Mouse (Mus musculus) lung, embryonic 14.5 days (tissue): ENCODE results near the gene Oser1. TPM values are rescaled to one million over a fixed set of nuclear protein-coding genes. Genes with fewer than 3 reads are reported as not detected.

Experiments used
- ATAC-seq: fragments of 200-750 bp; cut with Nextera tagmentation; 2 replicates; pipeline ENCODE4 v1.8.0; 2017; ENCODE audit warnings: mild to moderate bottlenecking, moderate TSS enrichment, moderate library complexity; ENCODE audit not compliant: insufficient read depth
- DNase-seq: peaks from one replicate; pipeline ENCODE4 v3.0.0-alpha.2; 2015
- H3K27ac ChIP-seq: fragments of 300-500 bp; sonication (generic); 2 replicates; pipeline ENCODE4 v1.5.1; 2014; ENCODE audit warnings: low read depth, mild to moderate bottlenecking, moderate library complexity
- H3K27me3 ChIP-seq: fragments of 300-500 bp; sonication (generic); 2 replicates; pipeline ENCODE4 v1.6.1; 2014; ENCODE audit warnings: low read length, control low read depth; ENCODE audit not compliant: insufficient read depth
- H3K36me3 ChIP-seq: fragments of 300-500 bp; sonication (generic); 2 replicates; pipeline ENCODE4 v1.6.1; 2014; ENCODE audit warnings: control low read depth; ENCODE audit not compliant: insufficient read depth
- H3K4me1 ChIP-seq: fragments of 300-500 bp; sonication (generic); 2 replicates; pipeline ENCODE4 v1.6.1; 2014; ENCODE audit warnings: antibody characterized with exemption, control low read depth; ENCODE audit not compliant: insufficient read depth
- H3K4me2 ChIP-seq: fragments of 300-500 bp; sonication (generic); 2 replicates; pipeline ENCODE4 v1.6.1; 2014; ENCODE audit warnings: mild to moderate bottlenecking
- H3K4me3 ChIP-seq: fragments of 300-500 bp; sonication (generic); 2 replicates; pipeline ENCODE4 v1.5.1; 2014; ENCODE audit warnings: low read depth, low read length
- H3K9ac ChIP-seq: fragments of 300-500 bp; sonication (generic); 2 replicates; pipeline ENCODE4 v1.6.1; 2014
- H3K9me3 ChIP-seq: fragments of 300-500 bp; sonication (generic); 2 replicates; pipeline ENCODE4 v1.6.1; 2016; ENCODE audit warnings: low read depth, low read length, control low read depth
- CTCF ChIP-seq: IDR thresholded peaks from 2 replicates; pipeline ENCODE4 v1.5.1; 2016; ENCODE audit warnings: antibody characterized with exemption, low read depth
- WGBS: fragments of 180-500 bp; shearing (Covaris S2); extraction: QIAGEN DNeasy Blood & Tissue Kit; methylation state at CpG from one replicate; pipeline ENCODE4 v1.1.7; 2014; 5-methylcytosine and 5-hydroxymethylcytosine counted together
- polyA plus RNA-seq: library from polyadenylated mRNA; unstranded; fragments of >200 nt; fragmentation: Nextera tagmentation; extraction: Ambion mirVana; gene quantifications from 2 replicates; pipeline ENCODE4 v1.2.1, GENCODE M21; 2014

Gene Oser1
- polyA plus RNA-seq, 1 experiment from 2014 or later = 90.7 TPM

DNA sequence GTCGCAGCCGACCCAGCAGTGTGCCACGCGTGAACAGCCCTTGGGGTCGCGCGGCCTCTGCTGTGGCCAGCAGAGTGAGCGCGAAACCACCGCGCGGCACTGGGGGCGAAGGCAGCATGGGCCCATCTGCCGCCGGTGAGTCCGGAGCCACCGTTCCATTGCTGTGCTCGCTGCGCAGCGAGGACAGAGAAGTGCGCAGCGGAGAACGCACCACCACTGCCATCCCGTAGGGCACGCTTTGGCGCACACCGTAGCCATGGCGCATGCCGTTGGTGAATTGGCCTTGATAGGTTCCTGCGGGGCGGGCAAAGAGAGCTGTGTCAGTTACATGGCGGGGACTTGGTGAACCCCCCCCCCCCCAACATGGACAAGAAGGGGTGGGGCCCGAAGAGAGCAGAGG, 48.4 kb downstream of the Oser1 start:
- 36% methylated on average over 33 of the region's 33 CpGs for WGBS
- no peaks in the 10 kb centered on the region for H3K4me1 ChIP-seq
- peaks cover 19% of the 10 kb centered on the region for H3K27me3 ChIP-seq
- H3K4me3 ChIP-seq = no peak overlapping the region
- ATAC-seq (no peak), DNase-seq (no peak)
- no peak overlapping the region for H3K4me2 ChIP-seq
- H3K36me3 ChIP-seq = peaks cover 12% of the 10 kb centered on the region; the same call in 1 of the 2 replicates
- TF ChIP-seq CTCF = no peak
- no peak overlapping the region for H3K9ac ChIP-seq
- no peaks in the 10 kb centered on the region for H3K9me3 ChIP-seq
- H3K27ac ChIP-seq = no peak overlapping the region

- no peak overlapping the region for H3K27ac ChIP-seq
- ATAC-seq = no peak
- H3K9me3 ChIP-seq = no peaks in the 10 kb centered on the region
- no peaks in the 10 kb centered on the region for H3K4me1 ChIP-seq
- DNase-seq = no peak
- H3K9ac ChIP-seq = no peak overlapping the region
- TF ChIP-seq CTCF = no peak
- WGBS = 33% methylated on average over 35 of the region's 35 CpGs
- peaks cover 12% of the 10 kb centered on the region; the same call in 1 of the 2 replicates for H3K36me3 ChIP-seq
- no peak overlapping the region for H3K4me3 ChIP-seq
- H3K4me2 ChIP-seq = no peak overlapping the region
- peaks cover 19% of the 10 kb centered on the region for H3K27me3 ChIP-seq
Measured at GRCm38 (mm10) chr2:163375468-163375867, 49.0 kb downstream of the Oser1 start.

- no peak for DNase-seq
- no peak overlapping the region for H3K9ac ChIP-seq
- no peak overlapping the region for H3K27ac ChIP-seq
- H3K27me3 ChIP-seq = peaks cover 19% of the 10 kb centered on the region
- H3K4me1 ChIP-seq = no peaks in the 10 kb centered on the region
- H3K9me3 ChIP-seq = no peaks in the 10 kb centered on the region
- H3K36me3 ChIP-seq = peaks cover 9% of the 10 kb centered on the region; the same call in 1 of the 2 replicates
- TF ChIP-seq CTCF = no peak
- no peak overlapping the region for H3K4me3 ChIP-seq
- 63% methylated on average over 1 of the region's 1 CpGs for WGBS
- no peak for ATAC-seq
- no peak overlapping the region for H3K4me2 ChIP-seq
Measured at GRCm38 (mm10) chr2:163372627-163373026, 51.9 kb downstream of the Oser1 start.

- peak overlapping the region; percentile 73 for H3K27ac ChIP-seq
- no peak overlapping the region for H3K4me2 ChIP-seq
- H3K9me3 ChIP-seq = no peaks in the 10 kb centered on the region
- H3K9ac ChIP-seq = peak overlapping the region; percentile 26
- H3K36me3 ChIP-seq = peaks cover 3% of the 10 kb centered on the region; the same call in 1 of the 2 replicates
- DNase-seq = peak; percentile 61
- no peak for TF ChIP-seq CTCF
- H3K27me3 ChIP-seq = peaks cover 4% of the 10 kb centered on the region
- no peak for ATAC-seq
- no peak overlapping the region for H3K4me3 ChIP-seq
- H3K4me1 ChIP-seq = no peaks in the 10 kb centered on the region
- WGBS = 32% methylated on average over 4 of the region's 4 CpGs
Measured at GRCm38 (mm10) chr2:163370175-163370574, 54.3 kb downstream of the Oser1 start.

DNA sequence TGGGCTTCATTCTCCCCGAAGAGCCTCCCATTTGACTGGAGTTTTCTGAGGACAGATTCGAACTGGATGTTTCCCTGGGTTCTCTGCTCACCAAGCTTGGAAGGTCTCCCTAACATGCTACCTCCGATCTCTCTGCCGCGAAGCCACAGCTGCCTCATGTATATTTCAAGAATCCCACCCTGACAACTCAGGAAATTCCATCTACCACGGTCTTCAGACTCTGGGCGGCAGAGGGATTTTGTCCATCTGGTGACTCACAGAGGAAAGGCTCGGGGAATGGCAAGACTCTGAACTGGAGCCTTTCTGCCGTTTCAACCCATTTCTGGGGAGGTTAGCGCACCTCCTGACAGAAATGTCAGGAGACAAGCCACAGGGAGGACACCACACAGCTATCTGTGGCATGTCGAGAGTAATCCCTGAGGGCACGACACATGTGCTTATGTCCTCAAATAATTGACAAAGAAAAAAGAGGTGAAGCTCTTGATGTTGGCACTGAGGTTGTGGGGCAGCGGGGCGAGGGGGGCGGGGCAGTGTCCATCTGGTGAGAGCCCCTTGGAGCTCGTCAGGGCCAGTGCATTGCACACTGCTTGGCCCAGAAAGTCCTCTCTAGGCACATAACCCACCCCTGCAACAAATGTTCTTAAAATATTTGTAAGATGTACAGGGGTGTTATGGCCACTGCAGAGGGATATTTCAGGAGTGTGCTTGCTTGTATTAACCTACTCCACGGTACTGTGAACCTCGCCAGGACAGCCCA, 59.5 kb downstream of the Oser1 start:
- TF ChIP-seq CTCF = no peak

GRCm38 (mm10) chr2:163362940-163363921, 61.3 kb downstream of the Oser1 start:
- DNase-seq = peak; percentile 19
- 46% methylated on average over 12 of the region's 12 CpGs for WGBS
- peak; percentile 18; the same call in 1 of the 2 replicates for ATAC-seq
- Histone ChIP-seq H3K4me1 (peaks cover 4% of the 10 kb centered on the region; the same call in 1 of the 2 replicates), H3K4me3 (no peak overlapping the region), H3K9ac (no peak overlapping the region), H3K36me3 (no peaks in the 10 kb centered on the region), H3K27me3 (no peaks in the 10 kb centered on the region), H3K27ac (peak overlapping the region; percentile 88), H3K4me2 (no peak overlapping the region), H3K9me3 (no peaks in the 10 kb centered on the region)
- no peak for TF ChIP-seq CTCF

More for the DNA sequence above, 59.5 kb downstream of the Oser1 start:
- peak; percentile 67; the same call in 1 of the 2 replicates for ATAC-seq
- Histone ChIP-seq H3K27me3 (no peaks in the 10 kb centered on the region), H3K4me1 (peaks cover 4% of the 10 kb centered on the region; the same call in 1 of the 2 replicates), H3K4me2 (peak overlapping the region; percentile 8; the same call in 1 of the 2 replicates), H3K9me3 (no peaks in the 10 kb centered on the region), H3K9ac (no peak overlapping the region), H3K4me3 (no peak overlapping the region), H3K27ac (peak overlapping the region; percentile 88), H3K36me3 (no peaks in the 10 kb centered on the region)
- DNase-seq = peak; percentile 85
- WGBS = 34% methylated on average over 18 of the region's 18 CpGs
